Mouse (Mus musculus): ENCODE measurements around the gene Prss8.

- TF ChIP-seq E2F4 (IDR thresholded peaks at IDR 0.05; ENCODE audit: borderline replicate concordance, low read depth, low read length) = no peak
- TF ChIP-seq KAT2A (conservative IDR thresholded peaks at IDR 0.05; ENCODE audit: low read depth, low read length) = no peak
- TF ChIP-seq CTCF (IDR thresholded peaks at IDR 0.05 in 2 of 3, conservative IDR thresholded peaks at IDR 0.05 in 1 of 3; ENCODE audit: control insufficient read depth in 1 of 3, insufficient read depth in 1 of 3, low read depth in 2 of 3, low read length in 3 of 3, poor library complexity in 1 of 3, severe bottlenecking in 1 of 3) = no peak
- TF ChIP-seq MAX (IDR thresholded peaks at IDR 0.05; ENCODE audit: low read length) = no peak
- TF ChIP-seq POLR2A (IDR thresholded peaks at IDR 0.05; ENCODE audit: control insufficient read depth in 1 of 2, insufficient read depth in 1 of 2, low read depth in 1 of 2, low read length in 2 of 2, poor library complexity in 1 of 2) = no peak
- TF ChIP-seq MAZ (IDR thresholded peaks at IDR 0.05; ENCODE audit: low read depth, low read length) = no peak
- no peak for TF ChIP-seq MEF2A (IDR thresholded peaks at IDR 0.05; ENCODE audit: extremely low read depth, insufficient replicate concordance, low read depth, low read length, poor library complexity, severe bottlenecking)
- no peak for TF ChIP-seq ETS1 (IDR thresholded peaks at IDR 0.05; ENCODE audit: low read depth, low read length)
- no peak for TF ChIP-seq EP300 (IDR thresholded peaks at IDR 0.05; ENCODE audit: low read depth in 1 of 2, low read length in 2 of 2)
These were observed 14.6 kb downstream of the Prss8 start for GRCm38 (mm10) chr7:127915293-127915692.
